8 mouse cellular contexts compared by ENCODE assay signal in the genomic region with DNA sequence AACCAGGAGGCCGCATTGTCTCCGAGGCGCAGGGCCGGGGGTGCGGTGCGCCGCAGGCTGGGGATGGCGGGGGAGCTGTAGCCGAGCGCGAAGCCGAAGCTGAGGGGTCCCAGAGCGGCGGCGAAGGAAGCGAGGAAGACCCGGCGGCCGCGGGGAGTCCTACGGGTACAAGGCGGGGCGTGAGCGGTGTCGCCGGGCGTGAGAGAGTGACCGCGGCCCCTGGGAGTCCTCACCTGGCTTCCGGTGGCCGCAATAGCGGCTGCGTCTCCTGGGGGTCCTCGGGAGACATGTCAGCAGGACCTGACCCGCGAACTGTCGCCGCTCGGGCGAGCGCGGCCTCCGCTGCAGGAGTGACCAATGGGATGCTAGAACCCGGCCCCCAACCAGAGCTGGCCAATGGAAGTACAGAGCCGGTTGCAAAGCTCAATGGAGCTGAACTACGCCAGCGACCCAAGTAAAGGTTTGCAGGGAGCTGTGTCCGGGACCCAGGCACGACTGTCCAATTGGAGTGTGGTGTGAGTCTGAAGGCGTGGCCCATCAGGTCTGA. TPM values are rescaled to one million over a fixed set of nuclear protein-coding genes. Genes with fewer than 3 reads are reported as not detected.
A peak's percentile ranks its signal among the peaks of the same experiment; 100 is the strongest.
DNase-seq lines count a peak whose midpoint lies in the region; ATAC-seq and TF ChIP-seq lines count a peak whose summit lies in the region.

Slc2a8 (minus strand) TSS at position 359 of the 547 bp plus-strand sequence.

- peak within 1 kb of the TSS; percentile 81 for H3K9ac ChIP-seq in MEL (ENCODE audit: control insufficient read depth, low read depth, low read length, poor library complexity, severe bottlenecking)
- H3K9ac ChIP-seq in forebrain, postnatal 0 days: peak within 1 kb of the TSS; percentile 93
- peak within 1 kb of the TSS; percentile 79 for H3K9ac ChIP-seq in lung, embryonic 15.5 days

- no peak for TF ChIP-seq CTCF in MEL (IDR thresholded peaks at IDR 0.05 in 2 of 3, conservative IDR thresholded peaks at IDR 0.05 in 1 of 3; ENCODE audit: control insufficient read depth in 1 of 3, insufficient read depth in 1 of 3, low read depth in 2 of 3, low read length in 3 of 3, poor library complexity in 1 of 3, severe bottlenecking in 1 of 3)
- no peak for TF ChIP-seq CTCF in cerebellum, adult 2 months (IDR thresholded peaks at IDR 0.05; ENCODE audit: borderline replicate concordance, insufficient read depth, low read depth, low read length)
- TF ChIP-seq CTCF in forebrain, postnatal 0 days (IDR thresholded peaks at IDR 0.05; ENCODE audit: low read depth): no peak

- peaks cover 0 to 27% of the 10 kb centered on the region in 2 experiments; a peak in 2 of 4 replicates for H3K36me3 ChIP-seq in MEL (ENCODE audit: control insufficient read depth in 1 of 2, insufficient read depth in 2 of 2, low read length in 2 of 2)
- peaks cover 4% of the 10 kb centered on the region; the same call in 1 of the 2 replicates for H3K36me3 ChIP-seq in forebrain, postnatal 0 days (ENCODE audit: insufficient read depth)
- no peaks in the 10 kb centered on the region for H3K36me3 ChIP-seq in lung, embryonic 15.5 days

- peak; percentile 98 for ATAC-seq in forebrain, postnatal 0 days
- ATAC-seq in lung, embryonic 15.5 days (ENCODE audit: borderline replicate concordance, extremely low read depth, low FRiP score, low TSS enrichment): peak; percentile 98

- peak within 1 kb of the TSS; percentile 96 for H3K4me2 ChIP-seq in forebrain, postnatal 0 days (ENCODE audit: low read depth)
- H3K4me2 ChIP-seq in lung, embryonic 15.5 days: peak within 1 kb of the TSS; percentile 96

- WGBS in cerebellum, adult 2 months: under 1% methylated on average over 50 of the region's 50 CpGs
- under 1% methylated on average over 50 of the region's 50 CpGs for WGBS in forebrain, postnatal 0 days
- WGBS in lung, embryonic 15.5 days: under 1% methylated on average over 50 of the region's 50 CpGs

- H3K27ac ChIP-seq in MEL (ENCODE audit: control insufficient read depth, low read depth, low read length): no peak within 1 kb of the TSS
- peak within 1 kb of the TSS; percentile 63; the same call in 1 of the 2 replicates for H3K27ac ChIP-seq in cerebellum, adult 2 months (ENCODE audit: insufficient read depth, low read length)
- peak within 1 kb of the TSS; percentile 69 for H3K27ac ChIP-seq in forebrain, postnatal 0 days (ENCODE audit: low read depth, low read length)
- H3K27ac ChIP-seq in lung, embryonic 15.5 days: peak within 1 kb of the TSS; percentile 30

- peak within 1 kb of the TSS; percentile 84 to 95 for H3K4me3 ChIP-seq in MEL (ENCODE audit: control insufficient read depth in 1 of 2, insufficient read depth in 1 of 2, low read depth in 2 of 2, low read length in 2 of 2)
- H3K4me3 ChIP-seq in cerebellum, adult 2 months (replicated peaks; ENCODE audit: insufficient read depth, low read depth, low read length): peak within 1 kb of the TSS; percentile 79
- H3K4me3 ChIP-seq in forebrain, postnatal 0 days (ENCODE audit: low read depth, low read length): peak within 1 kb of the TSS; percentile 79
- peak within 1 kb of the TSS; percentile 73 for H3K4me3 ChIP-seq in lung, embryonic 15.5 days

- DNase-seq in MEL (ENCODE audit: low read depth, low spot score): peak; percentile 98
- peak; percentile 92 to 98 for DNase-seq in cerebellum, adult 2 months
- DNase-seq in forebrain, postnatal 0 days: peak; percentile 90
- peak; percentile 92 for DNase-seq in heart, postnatal 4 days
- peak; percentile 93 for DNase-seq in layer of hippocampus, adult 8-10 months (ENCODE audit: low spot score in 2 of 2)
- DNase-seq in ovary, adult 18-20 months (ENCODE audit: low spot score): peak; percentile 90
- peak; percentile 78 for DNase-seq in thymus, postnatal 0 days (ENCODE audit: low spot score)

- peaks cover 6% of the 10 kb centered on the region for H3K79me2 ChIP-seq in MEL (ENCODE audit: control insufficient read depth, insufficient read depth, low read length, poor library complexity)

- H3K9me3 ChIP-seq in MEL (replicated peaks; ENCODE audit: insufficient read depth, low read length): no peaks in the 10 kb centered on the region
- no peaks in the 10 kb centered on the region for H3K9me3 ChIP-seq in forebrain, postnatal 0 days (ENCODE audit: low read length)
- H3K9me3 ChIP-seq in lung, embryonic 15.5 days: no peaks in the 10 kb centered on the region

- no peak for TF ChIP-seq EP300 in MEL (IDR thresholded peaks at IDR 0.05; ENCODE audit: low read depth in 1 of 2, low read length in 2 of 2)

- H3K4me1 ChIP-seq in MEL (ENCODE audit: control insufficient read depth in 1 of 2, insufficient read depth in 2 of 2, low read length in 2 of 2): peaks cover 25 to 27% of the 10 kb centered on the region in 2 experiments
- peaks cover 13% of the 10 kb centered on the region for H3K4me1 ChIP-seq in cerebellum, adult 2 months (ENCODE audit: control insufficient read depth, insufficient read depth, low read length)
- peaks cover 8% of the 10 kb centered on the region for H3K4me1 ChIP-seq in forebrain, postnatal 0 days (ENCODE audit: insufficient read depth)
- H3K4me1 ChIP-seq in lung, embryonic 15.5 days: peaks cover 14% of the 10 kb centered on the region

- no peaks in the 10 kb centered on the region; a peak in 1 of 4 replicates for H3K27me3 ChIP-seq in MEL (ENCODE audit: control insufficient read depth in 1 of 2, insufficient read depth in 2 of 2, low read length in 2 of 2)
- H3K27me3 ChIP-seq in cerebellum, adult 2 months (ENCODE audit: control insufficient read depth, insufficient read depth, low read length): no peaks in the 10 kb centered on the region
- H3K27me3 ChIP-seq in forebrain, postnatal 0 days (ENCODE audit: insufficient read depth, low read length): no peaks in the 10 kb centered on the region
- no peaks in the 10 kb centered on the region for H3K27me3 ChIP-seq in lung, embryonic 15.5 days

- peak; percentile 78 to 82 for TF ChIP-seq POLR2A in MEL (IDR thresholded peaks at IDR 0.05; ENCODE audit: control insufficient read depth in 1 of 2, insufficient read depth in 1 of 2, low read depth in 1 of 2, low read length in 2 of 2, poor library complexity in 1 of 2)
- peak; percentile 91 for TF ChIP-seq POLR2A in cerebellum, adult 2 months (IDR thresholded peaks at IDR 0.05; ENCODE audit: borderline replicate concordance, insufficient read depth, low read length)

- TF ChIP-seq RAD21 in MEL (IDR thresholded peaks at IDR 0.05; ENCODE audit: low read depth, low read length): no peak

TF ChIP-seq in MEL, 35 proteins besides CTCF, POLR2A, EP300 and RAD21 (continues in another document):
- TF ChIP-seq NELFE (IDR thresholded peaks at IDR 0.05; ENCODE audit: low read depth, low read length): peak; percentile 72
- TF ChIP-seq NRF1 (IDR thresholded peaks at IDR 0.05; ENCODE audit: insufficient read depth, low read depth, low read length, poor library complexity, severe bottlenecking): no peak
- peak; percentile 66; the same call in 1 of the 2 replicates for TF ChIP-seq ZMIZ1 (IDR thresholded peaks at IDR 0.05; ENCODE audit: low read depth, low read length)
- no peak for TF ChIP-seq UBTF (IDR thresholded peaks at IDR 0.05; ENCODE audit: borderline replicate concordance, insufficient read depth, low read depth, low read length)
- no peak for TF ChIP-seq ZKSCAN1 (IDR thresholded peaks at IDR 0.05; ENCODE audit: low read depth, low read length)
- TF ChIP-seq KAT2A (conservative IDR thresholded peaks at IDR 0.05; ENCODE audit: low read depth, low read length): no peak
- no peak for TF ChIP-seq ETS1 (IDR thresholded peaks at IDR 0.05; ENCODE audit: low read depth, low read length)
- TF ChIP-seq ZC3H11A (IDR thresholded peaks at IDR 0.05; ENCODE audit: low read depth, low read length): no peak
- TF ChIP-seq GATA1 (IDR thresholded peaks at IDR 0.05; ENCODE audit: low read depth, low read length): no peak
- 0 out of 2 replicates have a peak, but pooled peaks have one; percentile 24 for TF ChIP-seq TCF12 (IDR thresholded peaks at IDR 0.05; ENCODE audit: low read depth, low read length)
- TF ChIP-seq MAFK (IDR thresholded peaks at IDR 0.05; ENCODE audit: borderline replicate concordance, low read depth, low read length): no peak
- TF ChIP-seq MEF2A (IDR thresholded peaks at IDR 0.05; ENCODE audit: extremely low read depth, insufficient replicate concordance, low read depth, low read length, poor library complexity, severe bottlenecking): no peak
- TF ChIP-seq ZNF384 (IDR thresholded peaks at IDR 0.05; ENCODE audit: low read depth, low read length): no peak
- TF ChIP-seq POLR2AphosphoS5 (IDR thresholded peaks at IDR 0.05; ENCODE audit: borderline replicate concordance, low read depth, low read length): no peak
- TF ChIP-seq MAX (IDR thresholded peaks at IDR 0.05; ENCODE audit: low read length): no peak
- no peak for TF ChIP-seq E2F4 (IDR thresholded peaks at IDR 0.05; ENCODE audit: borderline replicate concordance, low read depth, low read length)
- TF ChIP-seq USF2 (IDR thresholded peaks at IDR 0.05; ENCODE audit: borderline replicate concordance in 1 of 2, insufficient read depth in 1 of 2, low read depth in 1 of 2, low read length in 2 of 2): no peak
- peak; percentile 44; the same call in 1 of the 2 replicates for TF ChIP-seq POLR2AphosphoS2 (IDR thresholded peaks at IDR 0.05; ENCODE audit: low read length)
- no peak for TF ChIP-seq GABPA (IDR thresholded peaks at IDR 0.05; ENCODE audit: low read depth, low read length)
- no peak for TF ChIP-seq CHD1 (IDR thresholded peaks at IDR 0.05; ENCODE audit: low read depth, low read length)
- TF ChIP-seq ELF1 (IDR thresholded peaks at IDR 0.05; ENCODE audit: low read depth, low read length): 0 out of 2 replicates have a peak, but pooled peaks have one; percentile 15
- TF ChIP-seq HCFC1 (IDR thresholded peaks at IDR 0.05; ENCODE audit: low read depth, low read length): peak; percentile 56; the same call in 1 of the 2 replicates
- no peak for TF ChIP-seq JUND (IDR thresholded peaks at IDR 0.05; ENCODE audit: low read depth, low read length)
- no peak for TF ChIP-seq TBP (IDR thresholded peaks at IDR 0.05; ENCODE audit: low read depth, low read length)

RNA-seq across cellular contexts. Expression of gene Slc2a8, which starts in this region (rescaled TPM):
- total RNA-seq in MEL (2012; rRNA removed): 7.4 and 7.8 TPM in 2 replicates
- polyA plus RNA-seq in MEL (2012; ENCODE audit: insufficient read depth in 1 of 2, insufficient read length in 2 of 2, low read depth in 1 of 2, low replicate concordance in 2 of 2, missing spikeins in 1 of 2): 10 to 100 TPM in 1 of 2 experiments, not detected in 1; 16.0 TPM
- 51.3 and 55.0 TPM in 2 replicates for polyA plus RNA-seq in cerebellum, adult 2 months (2012; rRNA removed)
- total RNA-seq in forebrain, postnatal 0 days (2014; rRNA removed): 18.9 and 26.9 TPM in 2 replicates
- 22.8 and 24.6 TPM in 2 replicates for polyA plus RNA-seq in forebrain, postnatal 0 days (2015; fragmentation: Nextera tagmentation; extraction: Ambion mirVana)
- total RNA-seq in heart, postnatal 4 days (2021): 10 to 100 TPM; 12.4 to 13.5 TPM
- total RNA-seq in layer of hippocampus, adult 8-10 months (2022): 10 to 100 TPM; 19.7 to 23.1 (median 21.8) TPM
- 20.8 and 22.5 TPM in 2 replicates for polyA plus RNA-seq in lung, embryonic 15.5 days (2015; fragmentation: Nextera tagmentation; extraction: Ambion mirVana)
- polyA plus RNA-seq in thymus, postnatal 0 days (2015; fragmentation: Nextera tagmentation; extraction: Ambion mirVana): 13.1 and 13.6 TPM in 2 replicates
